Comparison of ENCODE assay signal across 21 mouse cellular contexts in genomic region chr9:50845547-50845946, GRCm38 (mm10). TPM values are rescaled to one million over a fixed set of nuclear protein-coding genes. Genes with fewer than 3 reads are reported as not detected.
DNase-seq lines count a peak whose midpoint lies in the region; ATAC-seq and TF ChIP-seq lines count a peak whose summit lies in the region.
"Had no signal": no experiment of that assay in that cellular context is flagged by ENCODE, and none has a peak within 500 bp of the region (broad histone marks: within the 10 kb centered on the region; RNA-seq: fewer than 3 reads in every experiment).

No protein-coding gene starts in this region.

- intact Hi-C loops in heart, postnatal 36 days (cut with DNase I): loop anchor here (5.0 kb wide), 1 partner anchor 292 kb away; no protein-coding TSS in a partner anchor

- H3K4me2 ChIP-seq in liver, embryonic 11.5 days: no peak overlapping the region
- H3K4me2 ChIP-seq: embryonic facial prominence, embryonic 13.5 days; liver, embryonic 12.5 days; midbrain, embryonic 12.5 days had no signal

- H3K9ac ChIP-seq in liver, adult 2 months (ENCODE audit: low read depth, low read length): no peak overlapping the region
- H3K9ac ChIP-seq in liver, embryonic 11.5 days (ENCODE audit: low read depth, low read length): no peak overlapping the region
- H3K9ac ChIP-seq: embryonic facial prominence, embryonic 13.5 days; liver, embryonic 12.5 days; midbrain, embryonic 12.5 days had no signal

- H3K27ac ChIP-seq in liver, adult 2 months (replicated peaks; ENCODE audit: insufficient read depth, low read depth, low read length): peak overlapping the region; percentile 70
- H3K27ac ChIP-seq in liver, embryonic 11.5 days (ENCODE audit: low read depth, low read length): no peak overlapping the region
- H3K27ac ChIP-seq: embryonic facial prominence, embryonic 13.5 days; gastrocnemius, adult 2 months; liver, embryonic 12.5 days; midbrain, embryonic 12.5 days had no signal

- peak; percentile 73 for DNase-seq in liver, adult 2 months (ENCODE audit: extremely low read depth, low read depth, low spot score)
- no peak for DNase-seq in liver, embryonic 11.5 days (ENCODE audit: low spot score)
- peak; percentile 86 to 88 for DNase-seq in kidney, adult 8-10 months
- peak; percentile 66 for DNase-seq in kidney, postnatal 10 days
- DNase-seq in cerebellum, adult 9-11 months: no peak
- no peak for DNase-seq in heart, postnatal 36 days
- DNase-seq in spleen, postnatal 4 days (ENCODE audit: low spot score in 2 of 2): no peak
- DNase-seq: adrenal gland, postnatal 25 days; cerebellum, adult 9-10 months; gastrocnemius, adult 2 months; lung, adult 18-20 months; lung, postnatal 10 days; thymus, adult 18-20 months; thymus, postnatal 4 days had no signal

- no peak overlapping the region for H3K4me3 ChIP-seq in liver, adult 2 months (ENCODE audit: insufficient read depth, low read depth, low read length)
- no peak overlapping the region for H3K4me3 ChIP-seq in liver, embryonic 11.5 days (ENCODE audit: low read depth, low read length)
- H3K4me3 ChIP-seq: embryonic facial prominence, embryonic 13.5 days; erythroblast, embryonic 14.5 days; gastrocnemius, adult 2 months; liver, embryonic 12.5 days; midbrain, embryonic 12.5 days had no signal

- H3K9me3 ChIP-seq in liver, embryonic 11.5 days (ENCODE audit: control insufficient read depth, low read length): no peaks in the 10 kb centered on the region
- H3K9me3 ChIP-seq: embryonic facial prominence, embryonic 13.5 days; liver, embryonic 12.5 days; midbrain, embryonic 12.5 days had no signal

- TF ChIP-seq CTCF in liver, adult 2 months (IDR thresholded peaks at IDR 0.05; ENCODE audit: low read depth, low read length): no peak

- H3K27me3 ChIP-seq in liver, adult 2 months (ENCODE audit: control insufficient read depth, insufficient read depth, low read length): no peaks in the 10 kb centered on the region
- no peaks in the 10 kb centered on the region for H3K27me3 ChIP-seq in liver, embryonic 11.5 days (replicated peaks; ENCODE audit: control insufficient read depth, insufficient read depth, low read length)
- H3K27me3 ChIP-seq: embryonic facial prominence, embryonic 13.5 days; liver, embryonic 12.5 days had no signal

- H3K36me3 ChIP-seq in liver, adult 2 months (ENCODE audit: control insufficient read depth, insufficient read depth, low read length): no peaks in the 10 kb centered on the region
- peaks cover 5% of the 10 kb centered on the region for H3K36me3 ChIP-seq in liver, embryonic 11.5 days (ENCODE audit: control insufficient read depth, insufficient read depth, low read length)

- ATAC-seq in liver, embryonic 11.5 days (replicated peaks; ENCODE audit: low FRiP score): no peak
- ATAC-seq in erythroid progenitor cell, adult 5-6 weeks (replicated peaks; ENCODE audit: low FRiP score, poor library complexity, severe bottlenecking): no peak
- ATAC-seq: forebrain, embryonic 14.5 days; hindbrain, embryonic 16.5 days; liver, embryonic 12.5 days had no signal

- H3K4me1 ChIP-seq in liver, adult 2 months (ENCODE audit: control insufficient read depth, insufficient read depth, low read length): peaks cover 29% of the 10 kb centered on the region
- H3K4me1 ChIP-seq in liver, embryonic 11.5 days (replicated peaks; ENCODE audit: control insufficient read depth, insufficient read depth, low read length): peaks cover 17% of the 10 kb centered on the region

- WGBS in liver, adult 2 months: 34% methylated on average over 9 of the region's 9 CpGs
- 82% methylated on average over 9 of the region's 9 CpGs for WGBS in liver, embryonic 11.5 days

- H3K79me2 ChIP-seq in liver, adult 2 months (ENCODE audit: control insufficient read depth, insufficient read depth, low read length): no peaks in the 10 kb centered on the region

- TF ChIP-seq POLR2A in liver, adult 2 months (IDR thresholded peaks at IDR 0.05; ENCODE audit: extremely low read depth, insufficient read depth, low read length): no peak

RNA-seq across cellular contexts. Expression of gene Ppp2r1b, which starts 0.4 kb away (rescaled TPM):
- 10.3 and 10.8 TPM in 2 replicates for total RNA-seq in liver, adult 2 months (2014; rRNA removed)
- polyA plus RNA-seq in liver, adult 2 months (2012; rRNA removed): 5.2 and 6.5 TPM in 2 replicates
- polyA plus RNA-seq in liver, embryonic 11.5 days (2014; fragmentation: Nextera tagmentation; extraction: Ambion mirVana): 143 and 172 TPM in 2 replicates
- 10 to 100 TPM; 11.4 to 12.5 TPM for total RNA-seq in heart, postnatal 36 days (2021)
- total RNA-seq in erythroid progenitor cell, adult 5-6 weeks (2015; ENCODE audit: low replicate concordance): 88.0 and 88.3 TPM in 2 replicates
- 87.7 and 116 TPM in 2 replicates for total RNA-seq in erythroid progenitor cell, adult 5-6 weeks (2017; ENCODE audit: low replicate concordance)

Comparison
In these comparisons a context has a peak if more than half of its experiments do, and no peak if none do; other contexts are left out.
1. DNase-seq: peak in liver, adult 2 months (single experiment), kidney, adult 8-10 months (2 of 2) and kidney, postnatal 10 days (single experiment); none in liver, embryonic 11.5 days (single experiment), cerebellum, adult 9-11 months (single experiment), heart, postnatal 36 days (0 of 2) and spleen, postnatal 4 days (0 of 2).